Mouse (Mus musculus) intestine, embryonic 14.5 days (tissue): ENCODE measurements at regions not wholly inside any gene's neighbourhood (a gene's known extent, or its start where the extent isn't known, plus 50 kb on each side); places are given as distances from the start of the nearest gene placed in this dataset.

ENCODE experiments used
- ATAC-seq: fragments of 200-750 bp; cut with Nextera tagmentation; replicated peaks from 2 replicates; pipeline ENCODE4 v1.8.0; 2017; ENCODE audit warnings: low read depth, moderate number of reproducible peaks, moderate TSS enrichment, moderate library complexity; ENCODE audit not compliant: low FRiP score, low TSS enrichment
- DNase-seq: peaks from one replicate; pipeline ENCODE4 v3.0.0-alpha.2; 2018; ENCODE audit warnings: low spot score
- H3K27ac ChIP-seq: fragments of 300-500 bp; sonication (generic); 2 replicates; pipeline ENCODE4 v1.5.1; 2014; ENCODE audit warnings: low read depth, mild to moderate bottlenecking, control low read depth
- H3K27me3 ChIP-seq: fragments of 300-500 bp; sonication (generic); replicated peaks from 2 replicates; pipeline ENCODE4 v1.6.1; 2014; ENCODE audit warnings: low read length, control low read depth; ENCODE audit not compliant: control insufficient read depth, insufficient read depth
- H3K36me3 ChIP-seq: fragments of 300-500 bp; sonication (generic); 2 replicates; pipeline ENCODE4 v1.6.1; 2014; ENCODE audit warnings: low read length, control low read depth; ENCODE audit not compliant: control insufficient read depth, insufficient read depth
- H3K4me1 ChIP-seq: fragments of 300-500 bp; sonication (generic); replicated peaks from 2 replicates; pipeline ENCODE4 v1.6.1; 2014; ENCODE audit warnings: low read length, control low read depth, mixed read lengths; ENCODE audit not compliant: control insufficient read depth, insufficient read depth
- H3K4me2 ChIP-seq: fragments of 300-500 bp; sonication (generic); 2 replicates; pipeline ENCODE4 v1.6.1; 2014; ENCODE audit warnings: low read length
- H3K4me3 ChIP-seq: fragments of 300-500 bp; sonication (generic); 2 replicates; pipeline ENCODE4 v1.5.1; 2014; ENCODE audit warnings: low read depth, low read length, control low read depth, mixed read lengths
- H3K9ac ChIP-seq: fragments of 300-500 bp; sonication (generic); 2 replicates; pipeline ENCODE4 v1.6.1; 2014; ENCODE audit warnings: mild to moderate bottlenecking, low read length
- H3K9me3 ChIP-seq: fragments of 300-500 bp; sonication (generic); 2 replicates; pipeline ENCODE4 v1.6.1; 2016; ENCODE audit warnings: low read length, control low read depth; ENCODE audit not compliant: control insufficient read depth
- WGBS: fragments of 180-500 bp; shearing (Covaris S2); extraction: QIAGEN DNeasy Blood & Tissue Kit; methylation state at CpG from one replicate; pipeline ENCODE4 v1.1.7; 2014; 5-methylcytosine and 5-hydroxymethylcytosine counted together

DNA sequence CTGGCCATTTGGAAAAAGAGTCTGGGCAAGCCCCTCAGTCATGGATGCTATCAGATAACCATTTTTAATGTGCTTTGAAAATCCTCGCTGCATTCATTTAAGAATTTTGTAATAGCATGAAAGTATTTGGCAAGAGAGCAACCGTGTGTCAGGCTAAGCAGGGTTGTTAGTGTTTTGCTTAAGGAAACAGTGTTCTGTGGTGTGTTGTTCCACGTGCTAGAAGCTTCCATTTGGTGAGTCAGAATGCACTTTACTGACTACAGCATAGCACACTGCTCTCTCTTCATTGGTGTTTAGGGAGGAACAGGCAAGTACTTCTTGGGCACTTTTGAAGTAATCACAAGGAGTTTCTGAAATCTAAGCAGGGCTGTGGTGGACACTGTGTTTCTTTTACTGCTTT is 661.0 kb upstream of the Pkn2 start:
- Histone ChIP-seq H3K9me3 (no peaks in the 10 kb centered on the region), H3K4me1 (no peaks in the 10 kb centered on the region), H3K4me2 (no peak overlapping the region), H3K9ac (no peak overlapping the region), H3K4me3 (no peak overlapping the region), H3K27me3 (no peaks in the 10 kb centered on the region), H3K36me3 (no peaks in the 10 kb centered on the region), H3K27ac (no peak overlapping the region)
- WGBS, result 56% methylated on average over 3 of the region's 3 CpGs
- ATAC-seq (no peak), DNase-seq (no peak)

DNA sequence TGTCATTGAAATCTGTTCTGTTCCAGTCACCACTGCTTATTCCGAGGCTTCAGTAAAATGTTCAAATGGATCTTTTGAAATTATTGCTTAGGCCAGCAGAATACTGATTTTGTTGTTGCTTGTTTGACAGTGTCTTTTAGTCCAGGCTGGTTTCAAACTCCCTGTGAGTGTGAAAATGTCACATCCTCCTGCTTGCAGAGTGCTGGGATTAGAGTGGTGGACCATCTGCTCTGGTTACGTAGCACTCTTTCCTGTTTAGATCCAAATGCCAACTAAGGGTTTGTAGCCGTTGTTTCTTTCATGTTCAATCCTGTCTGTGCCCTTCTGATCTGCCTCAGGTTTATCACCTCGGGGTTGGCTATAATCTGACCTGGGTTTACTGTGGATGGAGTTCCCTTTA is 646.2 kb upstream of the Pkn2 start:
- no peak overlapping the region for H3K27ac ChIP-seq
- 63% methylated on average over 4 of the region's 4 CpGs for WGBS
- no peaks in the 10 kb centered on the region for H3K9me3 ChIP-seq

DNA sequence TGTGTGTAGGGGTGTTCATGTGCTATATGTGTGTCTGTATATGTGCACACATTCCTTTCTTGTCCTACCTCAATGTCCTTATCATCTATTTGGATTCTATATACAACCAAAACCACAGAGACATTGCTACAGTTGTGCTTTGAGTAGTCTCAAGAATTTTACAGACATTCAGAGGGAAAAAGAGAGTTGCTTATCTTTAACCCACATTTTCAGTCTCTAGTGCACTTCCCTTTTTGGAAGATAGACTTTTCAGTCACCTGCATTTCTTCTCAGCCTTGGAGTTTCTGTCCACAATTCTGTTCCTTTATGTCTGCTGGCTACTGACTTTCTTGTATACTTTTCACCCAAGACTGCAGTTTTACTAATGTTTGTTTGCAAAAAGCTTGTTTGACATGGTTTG is 645.5 kb upstream of the Pkn2 start:
- H3K9me3 ChIP-seq, result no peaks in the 10 kb centered on the region
- no peak overlapping the region for H3K9ac ChIP-seq
- DNase-seq (no peak), ATAC-seq (no peak)
- H3K4me3 ChIP-seq, result no peak overlapping the region
- no peak overlapping the region for H3K4me2 ChIP-seq
- no peaks in the 10 kb centered on the region for H3K27me3 ChIP-seq
- H3K4me1 ChIP-seq, result no peaks in the 10 kb centered on the region
- H3K36me3 ChIP-seq, result no peaks in the 10 kb centered on the region
- H3K27ac ChIP-seq, result no peak overlapping the region

More for the DNA sequence above, 646.2 kb upstream of the Pkn2 start:
- no peak overlapping the region for H3K9ac ChIP-seq
- ATAC-seq (no peak), DNase-seq (no peak)
- no peaks in the 10 kb centered on the region for H3K4me1 ChIP-seq
- no peak overlapping the region for H3K4me2 ChIP-seq
- no peaks in the 10 kb centered on the region for H3K36me3 ChIP-seq
- no peak overlapping the region for H3K4me3 ChIP-seq
- H3K27me3 ChIP-seq, result no peaks in the 10 kb centered on the region

GRCm38 (mm10) chr3:143512517-143513249 is 630.9 kb upstream of the Pkn2 start:
- Histone ChIP-seq H3K36me3 (no peaks in the 10 kb centered on the region), H3K27ac (no peak overlapping the region), H3K27me3 (no peaks in the 10 kb centered on the region), H3K9me3 (no peaks in the 10 kb centered on the region), H3K4me3 (no peak overlapping the region), H3K4me1 (peaks cover 3% of the 10 kb centered on the region), H3K9ac (no peak overlapping the region), H3K4me2 (no peak overlapping the region)
- 78% methylated on average over 6 of the region's 6 CpGs for WGBS
- no peak for ATAC-seq
- DNase-seq, result no peak

DNA sequence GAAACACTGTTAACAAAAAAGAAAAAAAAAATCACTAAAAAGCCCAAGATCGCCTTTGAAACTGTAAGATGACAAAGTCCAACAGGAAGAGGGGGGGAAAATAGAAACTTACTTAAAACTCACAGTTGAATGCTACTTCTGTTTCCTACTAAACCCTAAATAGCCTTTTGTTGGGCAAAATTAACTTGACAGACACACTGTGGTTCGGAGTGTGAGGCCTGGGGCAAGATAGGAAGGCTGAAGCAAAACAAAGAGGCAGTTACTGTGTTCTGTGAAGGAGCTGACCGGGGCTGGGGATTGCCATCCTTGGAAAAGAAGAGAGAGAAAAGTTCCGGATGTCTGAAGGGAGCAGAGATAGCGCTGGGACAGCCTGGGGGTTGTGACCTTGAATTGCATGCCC is 627.7 kb upstream of the Pkn2 start:
- WGBS, result 49% methylated on average over 5 of the region's 5 CpGs
- no peak overlapping the region for H3K27ac ChIP-seq
- DNase-seq, result no peak

DNA sequence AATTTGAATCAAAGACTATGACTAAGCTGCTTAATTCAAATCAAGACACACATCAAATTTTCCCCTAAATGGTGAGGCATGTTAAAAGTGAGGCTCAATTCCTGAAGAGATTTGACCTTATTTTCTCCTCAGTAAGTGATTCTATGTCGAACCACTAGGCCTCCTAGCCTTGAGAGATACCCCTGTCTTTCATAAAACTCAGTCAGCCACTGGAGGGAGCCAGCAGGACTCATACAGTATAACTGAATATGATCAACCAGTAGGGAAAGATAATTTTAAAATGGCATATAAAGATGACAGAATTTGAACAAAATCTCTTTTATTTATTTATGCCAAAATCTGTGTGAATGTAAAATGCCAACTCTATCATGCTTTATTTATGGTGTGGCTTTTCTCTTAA is 626.5 kb upstream of the Pkn2 start:
- Histone ChIP-seq H3K36me3 (no peaks in the 10 kb centered on the region), H3K9me3 (no peaks in the 10 kb centered on the region), H3K4me2 (no peak overlapping the region), H3K9ac (no peak overlapping the region), H3K4me3 (no peak overlapping the region), H3K27ac (no peak overlapping the region), H3K27me3 (no peaks in the 10 kb centered on the region), H3K4me1 (no peaks in the 10 kb centered on the region; the same call in none of the 2 replicates)
- DNase-seq (no peak), ATAC-seq (no peak)
- 53% methylated on average over 1 of the region's 1 CpGs for WGBS

More for the DNA sequence above, 627.7 kb upstream of the Pkn2 start:
- Histone ChIP-seq H3K4me3 (no peak overlapping the region), H3K36me3 (no peaks in the 10 kb centered on the region), H3K27me3 (no peaks in the 10 kb centered on the region), H3K9me3 (no peaks in the 10 kb centered on the region), H3K4me2 (no peak overlapping the region), H3K4me1 (no peaks in the 10 kb centered on the region; the same call in none of the 2 replicates), H3K9ac (no peak overlapping the region)
- no peak for ATAC-seq

GRCm38 (mm10) chr3:143501017-143501416 is 619.2 kb upstream of the Pkn2 start:
- DNase-seq (no peak), ATAC-seq (no peak)
- WGBS, result 53% methylated on average over 2 of the region's 2 CpGs
- no peak overlapping the region for H3K9ac ChIP-seq
- H3K4me2 ChIP-seq, result no peak overlapping the region
- H3K9me3 ChIP-seq, result no peaks in the 10 kb centered on the region
- H3K4me3 ChIP-seq, result no peak overlapping the region
- H3K4me1 ChIP-seq, result no peaks in the 10 kb centered on the region
- H3K27ac ChIP-seq, result no peak overlapping the region
- no peaks in the 10 kb centered on the region for H3K27me3 ChIP-seq
- no peaks in the 10 kb centered on the region for H3K36me3 ChIP-seq

DNA sequence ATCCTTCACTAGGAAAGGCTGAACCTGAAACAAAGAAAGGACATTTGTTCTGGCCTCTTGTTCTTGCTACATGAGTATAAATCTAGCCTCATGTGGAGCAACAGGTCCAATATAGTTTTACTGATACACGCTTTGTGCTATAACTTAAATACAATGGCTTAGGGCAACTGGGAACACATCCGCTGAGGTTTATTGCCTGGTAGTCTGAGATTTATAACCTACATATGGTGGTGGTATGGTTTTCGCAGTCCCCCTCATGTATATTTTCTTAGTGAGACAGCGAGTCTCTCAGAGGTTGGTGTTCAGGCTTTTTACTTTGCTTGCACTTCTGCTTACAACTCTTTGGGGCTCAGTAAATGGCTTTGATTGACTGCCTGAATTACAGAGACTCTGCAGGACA is 613.6 kb upstream of the Pkn2 start:
- no peaks in the 10 kb centered on the region for H3K4me1 ChIP-seq
- WGBS, result 57% methylated on average over 4 of the region's 4 CpGs
- no peak overlapping the region for H3K4me2 ChIP-seq
- no peaks in the 10 kb centered on the region for H3K9me3 ChIP-seq
- ATAC-seq (no peak), DNase-seq (peak; percentile 34)
- no peaks in the 10 kb centered on the region for H3K36me3 ChIP-seq
- no peak overlapping the region for H3K27ac ChIP-seq
- H3K4me3 ChIP-seq, result no peak overlapping the region
- H3K9ac ChIP-seq, result no peak overlapping the region
- H3K27me3 ChIP-seq, result no peaks in the 10 kb centered on the region

GRCm38 (mm10) chr3:143477916-143478610 is 596.3 kb upstream of the Pkn2 start:
- Histone ChIP-seq H3K9me3 (no peaks in the 10 kb centered on the region), H3K27ac (no peak overlapping the region), H3K27me3 (no peaks in the 10 kb centered on the region), H3K36me3 (no peaks in the 10 kb centered on the region), H3K4me2 (no peak overlapping the region), H3K9ac (no peak overlapping the region), H3K4me3 (no peak overlapping the region), H3K4me1 (no peaks in the 10 kb centered on the region)
- ATAC-seq (peak; percentile 79), DNase-seq (no peak)
- 45% methylated on average over 8 of the region's 8 CpGs for WGBS
